Mouse (Mus musculus): ENCODE data around the gene Cyb561d1. TPM values are rescaled to one million over a fixed set of nuclear protein-coding genes. Genes with fewer than 3 reads are reported as not detected.
A peak's percentile ranks its signal among the peaks of the same experiment; 100 is the strongest.

The Cyb561d1 gene
- polyA plus RNA-seq, 1 experiment from 2014 or later = 1.6 TPM

GRCm38 (mm10) chr3:108195941-108196590 lies 4.9 kb downstream of the Cyb561d1 start:
- DNase-seq (no peak), ATAC-seq (no peak)
- no peak for TF ChIP-seq CTCF (IDR thresholded peaks at IDR 0.05; ENCODE audit: low read depth)
- no peak for TF ChIP-seq EP300 (IDR thresholded peaks at IDR 0.05; ENCODE audit: low read depth)
- H3K36me3 ChIP-seq (replicated peaks; ENCODE audit: insufficient read depth, low read length) = peaks cover 4% of the 10 kb centered on the region; the same call in 1 of the 2 replicates
- H3K4me2 ChIP-seq (ENCODE audit: low read depth, low read length) = no peak overlapping the region
- H3K27ac ChIP-seq (ENCODE audit: low read depth) = no peak overlapping the region
- H3K4me3 ChIP-seq (ENCODE audit: low read depth, low read length) = no peak overlapping the region
- H3K9ac ChIP-seq (replicated peaks) = no peak overlapping the region; the same call in 1 of the 2 replicates
- no peaks in the 10 kb centered on the region for H3K27me3 ChIP-seq (ENCODE audit: insufficient read depth, low read length)
- H3K9me3 ChIP-seq (ENCODE audit: low read length) = no peaks in the 10 kb centered on the region
- WGBS (ENCODE audit: insufficient replicate concordance) = 68% methylated on average over 7 of the region's 7 CpGs
- H3K4me1 ChIP-seq (ENCODE audit: insufficient read depth) = peaks cover 13% of the 10 kb centered on the region

GRCm38 (mm10) chr3:108195287-108195686 lies 5.7 kb downstream of the Cyb561d1 start:
- Histone ChIP-seq H3K9ac (replicated peaks) (no peak overlapping the region), H3K4me3 (ENCODE audit: low read depth, low read length) (no peak overlapping the region), H3K4me2 (ENCODE audit: low read depth, low read length) (no peak overlapping the region), H3K27ac (ENCODE audit: low read depth) (no peak overlapping the region), H3K27me3 (ENCODE audit: insufficient read depth, low read length) (no peaks in the 10 kb centered on the region), H3K4me1 (ENCODE audit: insufficient read depth) (peaks cover 11% of the 10 kb centered on the region), H3K9me3 (ENCODE audit: low read length) (no peaks in the 10 kb centered on the region), H3K36me3 (replicated peaks; ENCODE audit: insufficient read depth, low read length) (peaks cover 4% of the 10 kb centered on the region; the same call in 1 of the 2 replicates)
- 80% methylated on average over 4 of the region's 4 CpGs for WGBS (ENCODE audit: insufficient replicate concordance)
- no peak for DNase-seq
- ATAC-seq = no peak
- TF ChIP-seq EP300 (IDR thresholded peaks at IDR 0.05; ENCODE audit: low read depth) (no peak), CTCF (IDR thresholded peaks at IDR 0.05; ENCODE audit: low read depth) (no peak)

GRCm38 (mm10) chr3:108193686-108194085 lies 7.3 kb downstream of the Cyb561d1 start:
- Histone ChIP-seq H3K27ac (ENCODE audit: low read depth) (no peak overlapping the region), H3K9ac (replicated peaks) (no peak overlapping the region), H3K9me3 (ENCODE audit: low read length) (no peaks in the 10 kb centered on the region), H3K4me2 (ENCODE audit: low read depth, low read length) (no peak overlapping the region), H3K27me3 (ENCODE audit: insufficient read depth, low read length) (no peaks in the 10 kb centered on the region), H3K36me3 (replicated peaks; ENCODE audit: insufficient read depth, low read length) (peaks cover 2% of the 10 kb centered on the region; the same call in 1 of the 2 replicates), H3K4me3 (ENCODE audit: low read depth, low read length) (no peak overlapping the region), H3K4me1 (ENCODE audit: insufficient read depth) (peaks cover 6% of the 10 kb centered on the region; the same call in 1 of the 2 replicates)
- no peak for TF ChIP-seq EP300 (IDR thresholded peaks at IDR 0.05; ENCODE audit: low read depth)
- no peak for TF ChIP-seq CTCF (IDR thresholded peaks at IDR 0.05; ENCODE audit: low read depth)
- ATAC-seq (no peak), DNase-seq (no peak)
- WGBS (ENCODE audit: insufficient replicate concordance) = 68% methylated on average over 4 of the region's 4 CpGs

- WGBS (ENCODE audit: insufficient replicate concordance) = 43% methylated on average over 5 of the region's 5 CpGs
- DNase-seq (no peak), ATAC-seq (no peak)
- TF ChIP-seq EP300 (IDR thresholded peaks at IDR 0.05; ENCODE audit: low read depth) (no peak), CTCF (IDR thresholded peaks at IDR 0.05; ENCODE audit: low read depth) (no peak)
- H3K4me3 ChIP-seq (ENCODE audit: low read depth, low read length) = no peak overlapping the region
- no peaks in the 10 kb centered on the region; the same call in 1 of the 2 replicates for H3K36me3 ChIP-seq (replicated peaks; ENCODE audit: insufficient read depth, low read length)
- no peak overlapping the region for H3K9ac ChIP-seq (replicated peaks)
- H3K27me3 ChIP-seq (ENCODE audit: insufficient read depth, low read length) = peaks cover 7% of the 10 kb centered on the region; the same call in 1 of the 2 replicates
- no peaks in the 10 kb centered on the region for H3K9me3 ChIP-seq (ENCODE audit: low read length)
- peaks cover 15% of the 10 kb centered on the region for H3K4me1 ChIP-seq (ENCODE audit: insufficient read depth)
- no peak overlapping the region for H3K27ac ChIP-seq (ENCODE audit: low read depth)
- H3K4me2 ChIP-seq (ENCODE audit: low read depth, low read length) = no peak overlapping the region
Measured at GRCm38 (mm10) chr3:108189897-108190296, 11.1 kb downstream of the Cyb561d1 start.

- no peak overlapping the region for H3K9ac ChIP-seq (replicated peaks)
- no peak overlapping the region for H3K27ac ChIP-seq (ENCODE audit: low read depth)
- H3K4me3 ChIP-seq (ENCODE audit: low read depth, low read length) = no peak overlapping the region
- peaks cover 15% of the 10 kb centered on the region for H3K4me1 ChIP-seq (ENCODE audit: insufficient read depth)
- H3K27me3 ChIP-seq (ENCODE audit: insufficient read depth, low read length) = peaks cover 7% of the 10 kb centered on the region; the same call in 1 of the 2 replicates
- H3K36me3 ChIP-seq (replicated peaks; ENCODE audit: insufficient read depth, low read length) = no peaks in the 10 kb centered on the region; the same call in 1 of the 2 replicates
- TF ChIP-seq EP300 (IDR thresholded peaks at IDR 0.05; ENCODE audit: low read depth) (no peak), CTCF (IDR thresholded peaks at IDR 0.05; ENCODE audit: low read depth) (no peak)
- WGBS (ENCODE audit: insufficient replicate concordance) = 76% methylated on average over 9 of the region's 9 CpGs
- H3K4me2 ChIP-seq (ENCODE audit: low read depth, low read length) = no peak overlapping the region
- ATAC-seq = no peak
- DNase-seq = no peak
- no peaks in the 10 kb centered on the region for H3K9me3 ChIP-seq (ENCODE audit: low read length)
Measured at GRCm38 (mm10) chr3:108188716-108189490, 12.1 kb downstream of the Cyb561d1 start.

GRCm38 (mm10) chr3:108187111-108187795 lies 13.8 kb downstream of the Cyb561d1 start:
- no peaks in the 10 kb centered on the region for H3K9me3 ChIP-seq (ENCODE audit: low read length)
- DNase-seq (no peak), ATAC-seq (no peak)
- H3K4me3 ChIP-seq (ENCODE audit: low read depth, low read length) = peak overlapping the region; percentile 74
- WGBS (ENCODE audit: insufficient replicate concordance) = 56% methylated on average over 20 of the region's 20 CpGs
- peaks cover 15% of the 10 kb centered on the region for H3K4me1 ChIP-seq (ENCODE audit: insufficient read depth)
- peak overlapping the region; percentile 98; the same call in 1 of the 2 replicates for H3K4me2 ChIP-seq (ENCODE audit: low read depth, low read length)
- no peak overlapping the region for H3K9ac ChIP-seq (replicated peaks)
- H3K36me3 ChIP-seq (replicated peaks; ENCODE audit: insufficient read depth, low read length) = no peaks in the 10 kb centered on the region; the same call in 1 of the 2 replicates
- no peak overlapping the region for H3K27ac ChIP-seq (ENCODE audit: low read depth)
- H3K27me3 ChIP-seq (ENCODE audit: insufficient read depth, low read length) = peaks cover 7% of the 10 kb centered on the region; the same call in 1 of the 2 replicates
- TF ChIP-seq CTCF (IDR thresholded peaks at IDR 0.05; ENCODE audit: low read depth) (no peak), EP300 (IDR thresholded peaks at IDR 0.05; ENCODE audit: low read depth) (no peak)

Measured in liver, postnatal 0 days (tissue).